ENCODE assay signal across 8 mouse cellular contexts in the genomic region with DNA sequence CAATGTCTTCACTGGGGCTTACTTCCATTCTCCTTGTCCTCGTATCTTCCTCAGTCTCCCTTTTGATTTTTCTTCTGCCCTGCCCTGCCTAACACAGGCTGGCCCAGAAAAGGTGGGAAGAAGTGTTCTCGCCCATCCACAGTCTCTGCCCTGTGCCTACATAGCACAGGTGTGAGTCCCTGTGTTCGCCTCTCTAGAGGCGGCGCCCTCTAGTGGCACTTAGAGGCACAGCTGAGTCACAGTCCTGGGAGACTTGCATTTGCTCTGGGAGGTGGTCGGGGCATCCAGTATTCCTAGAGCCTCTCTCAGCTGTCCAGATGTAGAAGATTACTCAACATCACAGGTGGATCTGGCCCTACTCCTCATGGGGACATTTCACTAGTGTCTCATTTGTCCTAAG.
DNase-seq lines count a peak whose midpoint lies in the region.

No protein-coding gene starts in this region.

- no peaks in the 10 kb centered on the region for H3K36me3 ChIP-seq in embryonic facial prominence, embryonic 10.5 days (replicated peaks)

- no peak overlapping the region for H3K4me3 ChIP-seq in embryonic facial prominence, embryonic 10.5 days

- peak; percentile 70 to 73 for DNase-seq in left cerebral cortex, adult 18-20 months (ENCODE audit: low spot score in 2 of 2)
- no peak for DNase-seq in left cerebral cortex, adult 11 months (ENCODE audit: low spot score)
- DNase-seq in adrenal gland, postnatal 10 days: peak; percentile 74
- DNase-seq in embryonic facial prominence, embryonic 10.5 days (ENCODE audit: low spot score): peak; percentile 68
- peak; percentile 48 for DNase-seq in kidney, adult 9 months
- peak; percentile 14 to 33 for DNase-seq in lung, adult 18-20 months
- peak; percentile 50 for DNase-seq in ovary, postnatal 14 days (ENCODE audit: low spot score)
- peak; percentile 77 for DNase-seq in thymus, postnatal 4 days

- H3K27ac ChIP-seq in embryonic facial prominence, embryonic 10.5 days (replicated peaks): no peak overlapping the region

- H3K4me1 ChIP-seq in embryonic facial prominence, embryonic 10.5 days: peaks cover under 1% of the 10 kb centered on the region; the same call in 1 of the 2 replicates

- WGBS in embryonic facial prominence, embryonic 10.5 days: 24% methylated on average over 6 of the region's 6 CpGs

- no peaks in the 10 kb centered on the region for H3K9me3 ChIP-seq in embryonic facial prominence, embryonic 10.5 days

- H3K27me3 ChIP-seq in embryonic facial prominence, embryonic 10.5 days (replicated peaks; ENCODE audit: low read depth, poor library complexity, severe bottlenecking): peaks cover 41% of the 10 kb centered on the region
